Mouse (Mus musculus): ENCODE results near the gene Klrb1.
A peak's percentile ranks its signal among the peaks of the same experiment; 100 is the strongest.

Gene Klrb1

DNA sequence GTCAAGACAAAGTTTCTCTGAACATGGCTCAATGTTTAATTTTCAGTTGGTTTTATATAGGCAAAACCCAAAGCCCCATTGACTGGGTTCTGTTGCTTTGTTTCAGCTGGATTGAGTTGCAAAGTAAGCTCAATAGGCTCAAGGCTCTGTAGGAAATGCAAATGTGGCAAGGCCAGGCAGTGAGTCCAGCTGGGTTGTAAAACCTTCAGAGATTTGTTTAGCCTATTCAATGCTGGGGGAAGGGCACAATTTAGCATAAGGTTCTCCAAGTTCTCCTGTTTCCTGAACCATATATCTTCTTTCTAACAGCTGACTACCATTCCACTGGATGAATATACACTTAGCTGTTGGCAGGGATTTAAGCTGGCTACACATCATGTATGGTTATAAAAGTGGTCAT, 12.0 kb upstream of the Klrb1 start:
- DNase-seq (ENCODE audit: low spot score in 2 of 2) = no peak

DNA sequence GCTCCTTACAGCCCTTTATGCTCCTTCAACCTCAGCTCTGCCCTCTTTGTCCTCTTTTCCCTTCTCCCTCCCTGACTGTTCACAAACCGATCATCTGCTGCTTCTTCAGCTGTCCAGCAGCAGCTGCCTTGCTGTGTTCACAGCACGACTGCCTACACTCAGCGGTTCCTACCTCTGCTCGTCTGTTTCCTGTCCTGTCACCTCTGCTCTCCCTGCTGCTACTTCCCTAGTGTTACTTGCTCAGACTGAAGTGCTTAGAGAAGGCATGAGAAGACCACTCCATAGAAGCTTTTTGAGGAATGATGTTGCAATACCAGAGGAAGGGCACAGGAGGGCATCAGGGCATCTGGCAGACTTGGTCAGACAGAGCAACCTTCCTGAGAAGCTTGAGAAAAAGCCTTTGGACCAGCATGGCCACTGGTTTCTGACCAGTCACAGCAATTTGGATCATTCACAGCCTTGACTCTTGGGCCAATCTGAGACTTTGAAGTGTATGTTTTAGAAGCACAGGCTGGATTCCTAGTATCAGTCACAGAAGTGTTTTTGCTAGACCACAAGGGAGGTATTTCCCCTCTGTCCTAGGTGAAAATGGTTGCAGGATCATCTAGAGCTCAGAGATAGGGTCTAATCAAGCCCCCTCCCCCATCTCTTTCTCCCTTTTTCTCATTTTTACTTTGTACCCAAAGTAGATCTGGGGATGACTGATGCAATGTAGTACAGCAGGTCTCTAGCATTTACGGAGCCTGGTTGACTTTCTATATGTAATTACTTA, 11.2 kb upstream of the Klrb1 start:
- no peak for DNase-seq (ENCODE audit: low spot score in 2 of 2)

GRCm38 (mm10) chr6:128732032-128732431, 9.2 kb upstream of the Klrb1 start:
- DNase-seq (ENCODE audit: low spot score in 2 of 2) = no peak

GRCm38 (mm10) chr6:128701691-128702090, 21.2 kb downstream of the Klrb1 start:
- no peak for DNase-seq (ENCODE audit: low spot score in 2 of 2)

- DNase-seq (ENCODE audit: low spot score in 2 of 2) = no peak
Measured at GRCm38 (mm10) chr6:128679574-128679973, 43.3 kb downstream of the Klrb1 start.

GRCm38 (mm10) chr6:128669936-128670335, 52.9 kb downstream of the Klrb1 start:
- no peak for DNase-seq (ENCODE audit: low spot score in 2 of 2)

DNA sequence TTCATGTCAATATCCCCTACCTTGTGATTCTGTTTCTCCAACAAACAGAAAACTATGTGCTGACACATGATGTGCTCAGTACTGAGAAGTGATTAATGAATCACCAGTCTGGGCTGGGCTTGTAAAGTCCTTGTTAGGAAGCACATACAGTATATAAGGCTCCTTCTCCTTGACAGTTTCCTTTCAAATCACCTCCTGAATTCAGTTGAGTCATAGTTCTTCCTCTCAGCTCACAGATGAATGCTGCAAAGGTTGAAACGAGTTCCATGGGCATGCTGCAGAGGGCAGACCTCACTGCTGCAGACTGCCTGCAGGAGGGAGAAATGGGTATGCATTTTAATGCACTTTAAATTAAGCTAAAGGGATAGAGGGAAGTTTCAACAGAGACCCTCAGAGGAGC, 60.7 kb downstream of the Klrb1 start, which contains the start of gene Clec2h:
Gene Clec2h, plus strand, starts transcription at position 180 of the 400 bp plus-strand sequence.
- peak; percentile 9 to 34 for DNase-seq (ENCODE audit: low spot score in 2 of 2)

- DNase-seq (ENCODE audit: low spot score in 2 of 2) = no peak
Measured at GRCm38 (mm10) chr6:128661249-128661648, 61.6 kb downstream of the Klrb1 start.

All from spleen, postnatal 4 days (tissue).